Mouse (Mus musculus) liver, adult 2 months (tissue): Measurements from ENCODE around the gene Sh3d19. TPM values are rescaled to one million over a fixed set of nuclear protein-coding genes. Genes with fewer than 3 reads are reported as not detected.
A peak's percentile ranks its signal among the peaks of the same experiment; 100 is the strongest.

ENCODE experiments used
- DNase-seq: peaks from one replicate; pipeline ENCODE4 v3.0.0-alpha.2; 2011; ENCODE audit warnings: low read depth, low spot score; ENCODE audit errors: extremely low read depth
- H3K27ac ChIP-seq: fragments of 200-500 bp; replicated peaks from 2 replicates; pipeline ENCODE4 v1.5.1; 2012; ENCODE audit warnings: low read depth, mild to moderate bottlenecking, control low read depth, inconsistent platforms, low read length; ENCODE audit not compliant: insufficient read depth
- H3K27me3 ChIP-seq: fragments of 200-500 bp; 2 replicates; pipeline ENCODE4 v1.6.1; 2012; ENCODE audit warnings: mild to moderate bottlenecking, moderate library complexity, low read length, inconsistent platforms; ENCODE audit not compliant: control insufficient read depth, insufficient read depth
- H3K36me3 ChIP-seq: fragments of 200-500 bp; 2 replicates; pipeline ENCODE4 v1.6.1; 2012; ENCODE audit warnings: low read length, inconsistent platforms; ENCODE audit not compliant: control insufficient read depth, insufficient read depth
- H3K4me1 ChIP-seq: fragments of 200-500 bp; 2 replicates; pipeline ENCODE4 v1.6.1; 2011; ENCODE audit warnings: low read length; ENCODE audit not compliant: control insufficient read depth, insufficient read depth
- H3K4me3 ChIP-seq: fragments of 200-500 bp; 2 replicates; pipeline ENCODE4 v1.5.1; 2011; ENCODE audit warnings: low read depth, mild to moderate bottlenecking, control low read depth, low read length, moderate library complexity; ENCODE audit not compliant: insufficient read depth
- H3K79me2 ChIP-seq: fragments of 200-500 bp; 2 replicates; pipeline ENCODE4 v1.6.1; 2012; ENCODE audit warnings: inconsistent platforms, mild to moderate bottlenecking, low read length, moderate library complexity; ENCODE audit not compliant: control insufficient read depth, insufficient read depth
- H3K9ac ChIP-seq: fragments of 200-500 bp; 2 replicates; pipeline ENCODE4 v1.6.1; 2012; ENCODE audit warnings: low read depth, mild to moderate bottlenecking, control low read depth, inconsistent platforms, low read length
- CTCF ChIP-seq: fragments of 200-500 bp; IDR thresholded peaks from 2 replicates; pipeline ENCODE4 v1.5.1; 2011; ENCODE audit warnings: low read depth, low read length, control low read depth
- POLR2A ChIP-seq: fragments of 200-500 bp; IDR thresholded peaks from 2 replicates; pipeline ENCODE4 v1.6.1; 2011; ENCODE audit warnings: low read length, control low read depth; ENCODE audit not compliant: insufficient read depth; ENCODE audit errors: extremely low read depth
- WGBS: fragments of 180-500 bp; shearing (Covaris S2); methylation state at CpG from one replicate; pipeline ENCODE4 v1.1.7; 2018; 5-methylcytosine and 5-hydroxymethylcytosine counted together
- polyA plus RNA-seq: library from polyadenylated mRNA; depleted of rRNA; stranded (reverse); fragments of >200 nt; gene quantifications from 2 replicates; pipeline ENCODE4 v1.2.3, GENCODE M21; 2012
- total RNA-seq: library from RNA; depleted of rRNA; stranded (reverse); fragments of >200 nt; gene quantifications from 2 replicates; pipeline ENCODE4 v1.2.3, GENCODE M21; 2014

Gene Sh3d19
- total and polyA plus RNA-seq, 2 experiments = 40.1 to 52.0 TPM

DNA sequence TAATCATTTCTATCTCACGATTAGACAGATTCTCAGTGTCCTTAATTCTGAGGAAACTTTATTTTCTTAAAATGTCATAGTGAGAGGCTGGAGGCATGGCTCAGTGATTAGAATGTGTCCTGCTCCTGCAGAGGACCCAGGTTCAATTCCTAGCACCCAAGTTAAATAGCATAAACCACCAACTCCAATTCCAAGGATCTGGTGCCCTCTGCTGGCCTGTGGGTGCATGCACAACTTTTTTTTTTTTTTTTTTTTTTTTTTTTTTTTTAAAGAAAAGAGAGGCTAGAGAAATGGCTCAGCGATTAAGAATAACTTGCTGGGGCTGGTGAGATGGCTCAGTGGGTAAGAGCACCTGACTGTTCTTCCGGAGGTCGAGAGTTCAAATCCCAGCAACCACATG is 146.0 kb downstream of the Sh3d19 start:
- peaks cover 57% of the 10 kb centered on the region for H3K36me3 ChIP-seq
- no peak overlapping the region for H3K9ac ChIP-seq
- H3K27me3 ChIP-seq = no peaks in the 10 kb centered on the region
- H3K27ac ChIP-seq = no peak overlapping the region
- no peaks in the 10 kb centered on the region for H3K79me2 ChIP-seq
- TF ChIP-seq CTCF (peak; percentile 35; the same call in 1 of the 2 replicates), POLR2A (no peak)
- DNase-seq = no peak
- WGBS = 91% methylated on average over 4 of the region's 4 CpGs
- no peaks in the 10 kb centered on the region for H3K4me1 ChIP-seq
- no peak overlapping the region for H3K4me3 ChIP-seq

DNA sequence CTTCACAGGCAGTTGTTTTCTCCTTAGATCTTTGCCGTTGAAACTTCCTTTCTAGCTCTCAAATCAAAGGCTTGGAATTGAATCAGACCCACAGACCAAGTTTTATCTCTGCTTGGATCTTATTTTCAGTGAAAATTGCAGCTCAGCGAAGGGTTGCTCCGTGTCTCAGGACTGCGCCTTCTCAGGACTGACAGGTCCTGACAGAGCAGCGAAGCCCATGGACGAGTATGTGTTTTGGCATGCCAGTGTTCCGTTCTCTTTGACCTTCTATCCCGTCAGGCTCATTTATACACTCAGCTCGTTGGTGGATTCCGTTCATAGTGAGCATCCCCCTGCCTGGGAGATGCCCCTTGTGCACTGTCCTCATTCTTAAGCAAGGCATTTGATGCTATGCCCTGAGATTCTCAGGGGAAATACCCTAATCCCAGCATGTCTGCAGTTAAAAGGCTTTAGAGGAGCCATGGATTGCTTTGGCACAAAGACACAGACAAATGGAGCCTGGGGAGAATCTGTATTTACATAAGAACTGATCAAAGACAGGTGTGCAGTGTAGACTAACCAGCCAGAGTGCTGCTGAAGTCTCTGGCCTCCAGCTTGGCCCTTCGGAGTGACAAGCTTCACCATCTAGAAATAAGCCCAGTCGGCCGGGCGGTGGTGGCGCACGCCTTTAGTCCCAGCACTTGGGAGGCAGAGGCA is 148.5 kb downstream of the Sh3d19 start:
- Histone ChIP-seq H3K27me3 (no peaks in the 10 kb centered on the region), H3K4me3 (no peak overlapping the region), H3K36me3 (peaks cover 61% of the 10 kb centered on the region), H3K4me1 (no peaks in the 10 kb centered on the region), H3K9ac (no peak overlapping the region), H3K27ac (no peak overlapping the region), H3K79me2 (no peaks in the 10 kb centered on the region)
- 92% methylated on average over 16 of the region's 16 CpGs for WGBS
- DNase-seq = no peak
- TF ChIP-seq POLR2A = no peak
- no peak for TF ChIP-seq CTCF

DNA sequence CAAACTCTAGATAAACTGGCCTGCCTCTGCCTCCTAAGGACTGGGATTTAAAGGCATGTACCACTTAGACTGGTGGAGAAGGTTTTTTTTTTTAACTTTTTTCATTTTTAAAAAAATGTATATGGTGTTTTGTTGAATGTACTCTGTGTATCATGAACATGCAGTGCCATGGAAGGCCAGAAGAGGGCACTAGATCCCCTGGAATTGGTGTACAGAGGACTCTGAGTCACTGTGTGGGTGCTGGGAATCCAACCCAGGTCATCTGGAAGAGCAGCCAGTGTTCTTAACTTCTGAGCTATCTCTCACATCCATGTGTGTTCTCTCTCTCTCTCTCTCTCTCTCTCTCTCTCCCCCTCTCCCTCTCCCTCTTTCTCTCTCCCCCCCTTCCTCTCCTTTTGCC is 151.2 kb downstream of the Sh3d19 start:
- Histone ChIP-seq H3K4me3 (no peak overlapping the region), H3K27ac (no peak overlapping the region), H3K36me3 (peaks cover 55% of the 10 kb centered on the region), H3K9ac (no peak overlapping the region), H3K27me3 (no peaks in the 10 kb centered on the region), H3K4me1 (no peaks in the 10 kb centered on the region), H3K79me2 (no peaks in the 10 kb centered on the region)
- TF ChIP-seq CTCF = peak; percentile 11; the same call in 1 of the 2 replicates
- no peak for TF ChIP-seq POLR2A
- DNase-seq = no peak

DNA sequence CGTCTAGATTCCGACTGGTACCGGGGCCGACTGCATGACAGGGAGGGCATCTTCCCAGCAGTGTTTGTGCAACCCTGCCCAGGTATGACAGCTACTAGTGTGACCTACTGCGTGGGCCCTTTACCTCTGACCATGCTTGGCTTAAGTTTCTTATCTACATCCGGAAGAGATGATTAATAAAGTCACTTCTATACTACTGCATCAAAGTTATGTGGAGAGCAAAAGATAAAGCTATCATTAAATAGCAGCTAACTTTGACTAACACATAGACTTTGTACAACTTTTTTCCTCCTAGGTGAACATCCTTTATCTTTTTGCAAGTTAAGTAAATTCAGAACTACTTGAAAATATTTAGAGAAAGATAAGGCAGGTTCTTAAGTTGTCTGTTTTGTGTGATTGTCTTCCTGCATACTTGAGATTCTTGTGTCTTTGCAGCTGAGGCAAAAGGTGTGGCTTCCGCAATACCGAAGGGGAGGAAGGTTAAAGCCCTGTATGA is 152.4 kb downstream of the Sh3d19 start:
- DNase-seq = no peak
- Histone ChIP-seq H3K4me1 (no peaks in the 10 kb centered on the region), H3K4me3 (no peak overlapping the region), H3K36me3 (peaks cover 65% of the 10 kb centered on the region), H3K27ac (no peak overlapping the region), H3K79me2 (no peaks in the 10 kb centered on the region), H3K9ac (no peak overlapping the region), H3K27me3 (no peaks in the 10 kb centered on the region)
- WGBS = 82% methylated on average over 8 of the region's 8 CpGs
- TF ChIP-seq POLR2A (no peak), CTCF (no peak)

DNA sequence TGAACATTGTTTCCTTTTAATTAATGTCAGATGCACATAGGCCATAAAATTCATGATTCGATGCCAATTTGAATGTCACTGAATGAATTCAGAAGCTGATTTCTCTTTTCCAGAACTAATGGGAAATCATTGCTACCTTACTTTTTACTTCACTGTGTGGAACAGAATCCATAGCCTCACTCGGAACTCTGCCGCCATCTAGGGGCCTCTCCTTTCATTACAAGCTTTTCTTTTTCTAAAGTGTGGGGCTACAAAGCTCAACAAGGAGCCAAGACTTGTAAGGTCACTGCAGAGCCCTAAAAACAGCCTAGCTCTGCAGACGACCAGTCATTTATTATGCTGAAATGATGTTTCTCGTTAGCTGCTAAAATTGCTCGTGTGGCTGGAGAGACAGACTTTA is 158.8 kb downstream of the Sh3d19 start:
- Histone ChIP-seq H3K36me3 (peaks cover 32% of the 10 kb centered on the region), H3K4me1 (peaks cover 2% of the 10 kb centered on the region; the same call in 1 of the 2 replicates), H3K79me2 (no peaks in the 10 kb centered on the region), H3K9ac (no peak overlapping the region), H3K27me3 (no peaks in the 10 kb centered on the region), H3K4me3 (no peak overlapping the region), H3K27ac (no peak overlapping the region)
- TF ChIP-seq POLR2A = no peak
- peak; percentile 39; the same call in 1 of the 2 replicates for TF ChIP-seq CTCF
- WGBS = 31% methylated on average over 6 of the region's 6 CpGs
- DNase-seq = no peak

DNA sequence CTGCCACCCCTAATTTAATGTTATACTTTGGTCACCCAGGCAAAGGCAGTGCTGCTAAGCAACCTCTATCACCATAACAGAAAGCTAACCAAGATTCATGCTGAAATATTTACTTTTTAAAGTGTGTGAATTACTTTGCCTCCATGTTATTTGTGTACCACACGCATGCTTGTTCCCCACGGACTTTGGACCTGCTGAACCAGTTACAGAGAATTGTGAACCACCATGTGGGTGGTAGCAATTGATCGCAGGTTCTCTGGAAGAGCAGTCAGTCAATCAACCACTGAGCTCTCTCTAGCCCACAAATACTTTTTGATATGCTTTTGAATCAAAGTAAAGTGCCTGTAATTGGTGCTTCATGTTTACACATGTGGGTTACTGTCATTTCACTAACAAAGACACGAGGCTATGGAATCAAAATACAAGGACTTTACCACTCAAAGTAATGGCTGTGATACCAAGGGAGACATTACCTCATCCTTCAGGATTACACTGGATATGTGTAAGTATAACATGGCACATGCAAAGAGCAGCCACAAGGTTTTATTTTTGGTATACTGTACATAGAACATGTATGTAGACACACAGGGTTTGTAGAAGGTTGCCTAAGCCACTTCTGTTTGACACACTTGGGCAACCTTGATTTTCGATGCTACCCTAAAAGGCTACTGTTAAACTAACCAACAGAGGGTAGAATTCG is 164.2 kb downstream of the Sh3d19 start:
- peak; percentile 74 for DNase-seq
- no peak overlapping the region for H3K9ac ChIP-seq
- H3K27me3 ChIP-seq = no peaks in the 10 kb centered on the region
- H3K79me2 ChIP-seq = no peaks in the 10 kb centered on the region
- peak overlapping the region; percentile 32; the same call in 1 of the 2 replicates for H3K27ac ChIP-seq
- peaks cover 9% of the 10 kb centered on the region; the same call in 1 of the 2 replicates for H3K4me1 ChIP-seq
- peaks cover 39% of the 10 kb centered on the region for H3K36me3 ChIP-seq
- 45% methylated on average over 6 of the region's 6 CpGs for WGBS
- TF ChIP-seq POLR2A (no peak), CTCF (no peak)
- no peak overlapping the region for H3K4me3 ChIP-seq
